Mouse (Mus musculus) lung, embryonic 14.5 days (tissue): ENCODE data around the gene Rbm8a2. TPM values are rescaled to one million over a fixed set of nuclear protein-coding genes. Genes with fewer than 3 reads are reported as not detected.
A peak's percentile ranks its signal among the peaks of the same experiment; 100 is the strongest.

Experiments used
- ATAC-seq: fragments of 200-750 bp; cut with Nextera tagmentation; 2 replicates; pipeline ENCODE4 v1.8.0; 2017; ENCODE audit warnings: mild to moderate bottlenecking, moderate TSS enrichment, moderate library complexity; ENCODE audit not compliant: insufficient read depth
- DNase-seq: peaks from one replicate; pipeline ENCODE4 v3.0.0-alpha.2; 2015
- H3K27ac ChIP-seq: fragments of 300-500 bp; sonication (generic); 2 replicates; pipeline ENCODE4 v1.5.1; 2014; ENCODE audit warnings: low read depth, mild to moderate bottlenecking, moderate library complexity
- H3K27me3 ChIP-seq: fragments of 300-500 bp; sonication (generic); 2 replicates; pipeline ENCODE4 v1.6.1; 2014; ENCODE audit warnings: low read length, control low read depth; ENCODE audit not compliant: insufficient read depth
- H3K36me3 ChIP-seq: fragments of 300-500 bp; sonication (generic); 2 replicates; pipeline ENCODE4 v1.6.1; 2014; ENCODE audit warnings: control low read depth; ENCODE audit not compliant: insufficient read depth
- H3K4me1 ChIP-seq: fragments of 300-500 bp; sonication (generic); 2 replicates; pipeline ENCODE4 v1.6.1; 2014; ENCODE audit warnings: antibody characterized with exemption, control low read depth; ENCODE audit not compliant: insufficient read depth
- H3K4me2 ChIP-seq: fragments of 300-500 bp; sonication (generic); 2 replicates; pipeline ENCODE4 v1.6.1; 2014; ENCODE audit warnings: mild to moderate bottlenecking
- H3K4me3 ChIP-seq: fragments of 300-500 bp; sonication (generic); 2 replicates; pipeline ENCODE4 v1.5.1; 2014; ENCODE audit warnings: low read depth, low read length
- H3K9ac ChIP-seq: fragments of 300-500 bp; sonication (generic); 2 replicates; pipeline ENCODE4 v1.6.1; 2014
- H3K9me3 ChIP-seq: fragments of 300-500 bp; sonication (generic); 2 replicates; pipeline ENCODE4 v1.6.1; 2016; ENCODE audit warnings: low read depth, low read length, control low read depth
- CTCF ChIP-seq: IDR thresholded peaks from 2 replicates; pipeline ENCODE4 v1.5.1; 2016; ENCODE audit warnings: antibody characterized with exemption, low read depth
- WGBS: fragments of 180-500 bp; shearing (Covaris S2); extraction: QIAGEN DNeasy Blood & Tissue Kit; methylation state at CpG from one replicate; pipeline ENCODE4 v1.1.7; 2014; 5-methylcytosine and 5-hydroxymethylcytosine counted together
- polyA plus RNA-seq: library from polyadenylated mRNA; unstranded; fragments of >200 nt; fragmentation: Nextera tagmentation; extraction: Ambion mirVana; gene quantifications from 2 replicates; pipeline ENCODE4 v1.2.1, GENCODE M21; 2014

The Rbm8a2 gene
- polyA plus RNA-seq, 1 experiment from 2014 or later: 0.78 TPM

- TF ChIP-seq CTCF: no peak
- no peaks in the 10 kb centered on the region for H3K4me1 ChIP-seq
- no peaks in the 10 kb centered on the region for H3K36me3 ChIP-seq
- no peak overlapping the region for H3K4me3 ChIP-seq
- no peak overlapping the region for H3K4me2 ChIP-seq
- DNase-seq (no peak), ATAC-seq (no peak)
- H3K9me3 ChIP-seq: no peaks in the 10 kb centered on the region
- no peaks in the 10 kb centered on the region for H3K27me3 ChIP-seq
- no peak overlapping the region for H3K9ac ChIP-seq
- H3K27ac ChIP-seq: no peak overlapping the region
Observed at GRCm38 (mm10) chr1:176011072-176011471, 32.2 kb upstream of the Rbm8a2 start.

- no peak overlapping the region for H3K27ac ChIP-seq
- 79% methylated on average over 2 of the region's 2 CpGs for WGBS
- DNase-seq (no peak), ATAC-seq (no peak)
- H3K9ac ChIP-seq: no peak overlapping the region
- H3K4me1 ChIP-seq: no peaks in the 10 kb centered on the region
- no peak overlapping the region for H3K4me3 ChIP-seq
- no peak overlapping the region for H3K4me2 ChIP-seq
- no peaks in the 10 kb centered on the region for H3K27me3 ChIP-seq
- H3K36me3 ChIP-seq: no peaks in the 10 kb centered on the region
- TF ChIP-seq CTCF: no peak; the same call in 1 of the 2 replicates
- no peaks in the 10 kb centered on the region for H3K9me3 ChIP-seq
Observed at GRCm38 (mm10) chr1:176008411-176008810, 29.5 kb upstream of the Rbm8a2 start.

GRCm38 (mm10) chr1:176000599-176000998 lies 21.7 kb upstream of the Rbm8a2 start:
- ATAC-seq: no peak
- Histone ChIP-seq H3K9ac (no peak overlapping the region), H3K27me3 (no peaks in the 10 kb centered on the region), H3K9me3 (no peaks in the 10 kb centered on the region), H3K4me3 (no peak overlapping the region), H3K4me2 (no peak overlapping the region), H3K4me1 (no peaks in the 10 kb centered on the region; the same call in 1 of the 2 replicates), H3K36me3 (no peaks in the 10 kb centered on the region), H3K27ac (no peak overlapping the region)
- WGBS: 33% methylated on average over 5 of the region's 5 CpGs
- TF ChIP-seq CTCF: no peak
- DNase-seq: no peak

- no peaks in the 10 kb centered on the region for H3K36me3 ChIP-seq
- no peak overlapping the region for H3K4me2 ChIP-seq
- no peak for DNase-seq
- no peak overlapping the region for H3K9ac ChIP-seq
- H3K9me3 ChIP-seq: no peaks in the 10 kb centered on the region
- no peak for ATAC-seq
- no peak overlapping the region for H3K4me3 ChIP-seq
- no peaks in the 10 kb centered on the region; the same call in 1 of the 2 replicates for H3K4me1 ChIP-seq
- 69% methylated on average over 7 of the region's 7 CpGs for WGBS
- TF ChIP-seq CTCF: no peak
- no peak overlapping the region for H3K27ac ChIP-seq
- H3K27me3 ChIP-seq: no peaks in the 10 kb centered on the region
Observed at GRCm38 (mm10) chr1:175997076-175997651, 18.2 kb upstream of the Rbm8a2 start.

GRCm38 (mm10) chr1:175988912-175989311 lies 10.0 kb upstream of the Rbm8a2 start:
- Histone ChIP-seq H3K36me3 (no peaks in the 10 kb centered on the region), H3K9me3 (no peaks in the 10 kb centered on the region), H3K27ac (peak overlapping the region; percentile 60; the same call in 1 of the 2 replicates), H3K4me2 (no peak overlapping the region), H3K4me3 (no peak overlapping the region), H3K4me1 (no peaks in the 10 kb centered on the region), H3K27me3 (no peaks in the 10 kb centered on the region), H3K9ac (no peak overlapping the region)
- ATAC-seq (peak; percentile 89), DNase-seq (peak; percentile 56)
- no peak for TF ChIP-seq CTCF
- WGBS: 59% methylated on average over 4 of the region's 4 CpGs

- Histone ChIP-seq H3K36me3 (no peaks in the 10 kb centered on the region), H3K4me2 (no peak overlapping the region), H3K9ac (no peak overlapping the region), H3K4me3 (no peak overlapping the region), H3K4me1 (no peaks in the 10 kb centered on the region), H3K27me3 (no peaks in the 10 kb centered on the region), H3K9me3 (no peaks in the 10 kb centered on the region), H3K27ac (peak overlapping the region; percentile 56; the same call in 1 of the 2 replicates)
- ATAC-seq (peak; percentile 52; the same call in 1 of the 2 replicates), DNase-seq (no peak)
- no peak for TF ChIP-seq CTCF
- 86% methylated on average over 5 of the region's 5 CpGs for WGBS
Observed at GRCm38 (mm10) chr1:175988448-175988847, 9.5 kb upstream of the Rbm8a2 start.

GRCm38 (mm10) chr1:175970710-175971109 lies 8.2 kb downstream of the Rbm8a2 start:
- DNase-seq (no peak), ATAC-seq (no peak)
- TF ChIP-seq CTCF: no peak
- H3K27ac ChIP-seq: no peak overlapping the region
- H3K27me3 ChIP-seq: no peaks in the 10 kb centered on the region
- H3K9ac ChIP-seq: no peak overlapping the region
- 78% methylated on average over 5 of the region's 5 CpGs for WGBS
- H3K4me1 ChIP-seq: no peaks in the 10 kb centered on the region
- H3K4me2 ChIP-seq: no peak overlapping the region
- no peaks in the 10 kb centered on the region for H3K36me3 ChIP-seq
- H3K9me3 ChIP-seq: no peaks in the 10 kb centered on the region
- no peak overlapping the region for H3K4me3 ChIP-seq
